Mouse (Mus musculus) spleen, postnatal 4 days (tissue): ENCODE results near the gene Pf4.
"Not testable (repeated sequence)": the region's sequence is repeated elsewhere in the genome, so short reads cannot be mapped to it uniquely, and the experiment has no call there.

Experiments
- DNase-seq, 2 experiments: peaks; one replicate each; pipeline ENCODE4 v3.0.0; 2022; ENCODE audit warnings: low spot score in 2 of 2

The Pf4 gene

GRCm38 (mm10) chr5:90788114-90788513, 15.9 kb downstream of the Pf4 start:
- DNase-seq, result no peak

- no peak for DNase-seq
These were observed 17.3 kb downstream of the Pf4 start for GRCm38 (mm10) chr5:90789306-90790073.

GRCm38 (mm10) chr5:90790074-90790502, 17.9 kb downstream of the Pf4 start:
- no peak for DNase-seq

- DNase-seq, result no peak
These were observed 22.0 kb downstream of the Pf4 start, which contains the start of gene Cxcl15 for GRCm38 (mm10) chr5:90794195-90794625. TSS of gene Cxcl15 (plus strand) at chr5:90794534.

GRCm38 (mm10) chr5:90795392-90795791, 23.2 kb downstream of the Pf4 start:
- not testable (repeated sequence) for DNase-seq

GRCm38 (mm10) chr5:90804574-90804973, 32.3 kb downstream of the Pf4 start:
- no peak for DNase-seq

GRCm38 (mm10) chr5:90806050-90806449, 33.8 kb downstream of the Pf4 start:
- DNase-seq, result no peak

GRCm38 (mm10) chr5:90807176-90807950, 35.1 kb downstream of the Pf4 start:
- DNase-seq, result no peak

- DNase-seq, result no peak
These were observed 47.5 kb downstream of the Pf4 start for GRCm38 (mm10) chr5:90819756-90820155.
